Mouse (Mus musculus): ENCODE data around the gene Aff1.

Gene Aff1

GRCm38 (mm10) chr5:103691624-103692530 is at the start of gene Aff1:
Gene Aff1 (plus strand): TSS chr5:103692374.
- DNase-seq (ENCODE audit: low read depth) = peak; percentile 92

- DNase-seq (ENCODE audit: low read depth) = peak; percentile 34
These were observed 48.0 kb upstream of the Aff1 start for GRCm38 (mm10) chr5:103644167-103644566.

GRCm38 (mm10) chr5:103647320-103647719 is 44.9 kb upstream of the Aff1 start:
- DNase-seq (ENCODE audit: low read depth) = no peak

GRCm38 (mm10) chr5:103654225-103654624 is 37.9 kb upstream of the Aff1 start:
- peak; percentile 73 for DNase-seq (ENCODE audit: low read depth)

GRCm38 (mm10) chr5:103654780-103655179 is 37.4 kb upstream of the Aff1 start:
- no peak for DNase-seq (ENCODE audit: low read depth)

- no peak for DNase-seq (ENCODE audit: low read depth)
These were observed 36.6 kb upstream of the Aff1 start, which contains the start of gene 1700016H13Rik for GRCm38 (mm10) chr5:103655346-103656118. Gene 1700016H13Rik (minus strand): TSS chr5:103656010.

- peak; percentile 43 for DNase-seq (ENCODE audit: low read depth)
These were observed 33.3 kb upstream of the Aff1 start for GRCm38 (mm10) chr5:103658921-103659320.

GRCm38 (mm10) chr5:103659571-103659970 is 32.6 kb upstream of the Aff1 start:
- peak; percentile 75 for DNase-seq (ENCODE audit: low read depth)

- no peak for DNase-seq (ENCODE audit: low read depth)
These were observed 27.2 kb upstream of the Aff1 start for GRCm38 (mm10) chr5:103664932-103665331.

- DNase-seq (ENCODE audit: low read depth) = no peak
These were observed 26.3 kb upstream of the Aff1 start for GRCm38 (mm10) chr5:103665876-103666275.

- DNase-seq (ENCODE audit: low read depth) = no peak
These were observed 20.3 kb upstream of the Aff1 start for GRCm38 (mm10) chr5:103671858-103672257.

GRCm38 (mm10) chr5:103673611-103674010 is 18.6 kb upstream of the Aff1 start:
- no peak for DNase-seq (ENCODE audit: low read depth)

GRCm38 (mm10) chr5:103674482-103674881 is 17.7 kb upstream of the Aff1 start:
- DNase-seq (ENCODE audit: low read depth) = no peak

- DNase-seq (ENCODE audit: low read depth) = no peak
These were observed 15.8 kb upstream of the Aff1 start for GRCm38 (mm10) chr5:103676289-103676881.

- DNase-seq (ENCODE audit: low read depth) = no peak
These were observed 14.3 kb upstream of the Aff1 start for GRCm38 (mm10) chr5:103677894-103678293.

GRCm38 (mm10) chr5:103678974-103679373 is 13.2 kb upstream of the Aff1 start:
- peak; percentile 31 for DNase-seq (ENCODE audit: low read depth)

GRCm38 (mm10) chr5:103680381-103680780 is 11.8 kb upstream of the Aff1 start:
- peak; percentile 82 for DNase-seq (ENCODE audit: low read depth)

GRCm38 (mm10) chr5:103681824-103682223 is 10.3 kb upstream of the Aff1 start:
- no peak for DNase-seq (ENCODE audit: low read depth)

GRCm38 (mm10) chr5:103689645-103690044 is 2.5 kb upstream of the Aff1 start:
- no peak for DNase-seq (ENCODE audit: low read depth)

- DNase-seq (ENCODE audit: low read depth) = no peak
These were observed 2.0 kb upstream of the Aff1 start for GRCm38 (mm10) chr5:103690190-103690589.

- peak; percentile 36 for DNase-seq (ENCODE audit: low read depth)
These were observed 1.0 kb upstream of the Aff1 start for GRCm38 (mm10) chr5:103691171-103691570.

GRCm38 (mm10) chr5:103692531-103693040 is 412 bp downstream of the Aff1 start:
- no peak for DNase-seq (ENCODE audit: low read depth)

All from 416B (cell line).